Mouse (Mus musculus): Measurements from ENCODE around the gene Pex11b. TPM values are rescaled to one million over a fixed set of nuclear protein-coding genes. Genes with fewer than 3 reads are reported as not detected.

The Pex11b gene
- polyA plus RNA-seq, 1 experiment from 2014 or later: 44.6 TPM

DNA sequence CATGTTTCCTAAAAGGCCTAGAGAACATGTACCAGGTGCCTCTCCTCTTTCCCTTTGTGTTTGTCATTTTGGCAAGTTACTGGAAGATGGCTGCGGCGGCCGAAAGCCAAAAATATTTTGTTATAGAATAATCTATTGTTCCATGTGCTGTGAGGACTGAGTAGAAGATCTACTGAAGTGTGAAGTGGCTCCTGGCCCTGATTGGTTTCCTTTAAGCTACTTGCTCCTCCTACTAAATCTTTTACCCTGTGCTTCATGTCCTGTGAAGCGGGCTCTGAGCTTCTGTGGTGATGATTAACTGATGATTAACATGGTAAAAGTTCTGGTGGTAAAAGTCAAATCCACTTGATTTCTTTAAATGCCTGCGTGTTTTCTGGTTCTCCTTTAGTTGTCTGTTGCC, 31.7 kb downstream of the Pex11b start:
- Histone ChIP-seq H3K4me1 (ENCODE audit: control insufficient read depth, insufficient read depth, low read length) (peaks cover 12% of the 10 kb centered on the region), H3K27me3 (ENCODE audit: control insufficient read depth, insufficient read depth, low read length) (no peaks in the 10 kb centered on the region), H3K27ac (ENCODE audit: low read length) (no peak overlapping the region), H3K9me3 (replicated peaks; ENCODE audit: control insufficient read depth, low read length) (no peaks in the 10 kb centered on the region), H3K4me2 (ENCODE audit: low read depth, low read length) (no peak overlapping the region), H3K9ac (ENCODE audit: low read length) (no peak overlapping the region), H3K4me3 (replicated peaks; ENCODE audit: low read length) (no peak overlapping the region), H3K36me3 (ENCODE audit: control insufficient read depth, insufficient read depth, low read length) (no peaks in the 10 kb centered on the region)
- no peak for ATAC-seq (ENCODE audit: insufficient read depth, low FRiP score)
- 93% methylated on average over 5 of the region's 5 CpGs for WGBS

GRCm38 (mm10) chr3:96667316-96667715, 32.1 kb downstream of the Pex11b start:
- WGBS: 35% methylated on average over 1 of the region's 1 CpGs

GRCm38 (mm10) chr3:96668424-96669067, 33.4 kb downstream of the Pex11b start:
- no peaks in the 10 kb centered on the region for H3K27me3 ChIP-seq (ENCODE audit: control insufficient read depth, insufficient read depth, low read length)

More at GRCm38 (mm10) chr3:96667316-96667715, 32.1 kb downstream of the Pex11b start:
- H3K4me2 ChIP-seq (ENCODE audit: low read depth, low read length): no peak overlapping the region
- H3K36me3 ChIP-seq (ENCODE audit: control insufficient read depth, insufficient read depth, low read length): no peaks in the 10 kb centered on the region
- ATAC-seq (ENCODE audit: insufficient read depth, low FRiP score): no peak
- no peaks in the 10 kb centered on the region for H3K9me3 ChIP-seq (replicated peaks; ENCODE audit: control insufficient read depth, low read length)
- no peak overlapping the region for H3K4me3 ChIP-seq (replicated peaks; ENCODE audit: low read length)
- H3K9ac ChIP-seq (ENCODE audit: low read length): no peak overlapping the region
- no peaks in the 10 kb centered on the region for H3K27me3 ChIP-seq (ENCODE audit: control insufficient read depth, insufficient read depth, low read length)
- H3K4me1 ChIP-seq (ENCODE audit: control insufficient read depth, insufficient read depth, low read length): peaks cover 12% of the 10 kb centered on the region
- no peak overlapping the region for H3K27ac ChIP-seq (ENCODE audit: low read length)

DNA sequence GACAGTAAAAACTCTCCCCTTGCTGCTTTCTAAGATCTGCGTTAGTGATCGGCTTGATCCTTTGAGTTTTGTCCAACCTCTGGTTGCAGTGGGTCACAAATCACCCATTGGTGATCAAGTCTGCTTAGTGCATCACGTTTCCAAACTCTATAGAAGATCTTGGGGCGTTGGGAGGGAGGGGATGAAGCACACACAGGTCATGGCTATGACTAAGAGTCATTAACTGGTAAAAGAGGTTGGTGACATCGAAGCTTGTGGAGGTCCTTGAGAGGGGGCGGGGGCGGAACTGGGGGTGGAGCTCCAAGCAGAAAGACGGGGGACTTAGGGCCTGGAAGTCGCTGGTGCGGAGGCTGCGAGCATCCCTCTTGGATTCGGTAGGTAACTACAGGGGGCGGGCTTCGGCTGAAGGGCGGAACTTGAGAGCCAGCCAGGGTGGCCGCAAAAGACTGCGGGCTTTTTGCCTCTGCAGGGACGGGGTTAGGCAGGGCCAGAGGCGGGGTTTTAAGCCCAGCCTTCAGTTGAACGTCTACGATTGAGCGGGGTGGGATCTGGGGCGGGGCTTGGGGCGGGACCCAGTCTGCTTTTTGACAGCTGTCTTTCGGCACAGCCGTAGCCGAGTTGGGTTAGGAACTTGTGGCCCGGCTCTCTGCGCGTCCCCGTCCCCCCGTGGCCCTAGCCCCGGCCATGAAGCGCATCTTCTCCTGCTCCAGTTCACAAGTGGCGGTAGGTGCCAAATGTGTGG, 34.7 kb downstream of the Pex11b start, which contains the start of gene Ankrd35:
Gene Ankrd35, plus strand, starts transcription at position 405 of the 742 bp plus-strand sequence.
- Histone ChIP-seq H3K36me3 (ENCODE audit: control insufficient read depth, insufficient read depth, low read length) (no peaks in the 10 kb centered on the region), H3K27me3 (ENCODE audit: control insufficient read depth, insufficient read depth, low read length) (no peaks in the 10 kb centered on the region), H3K4me1 (ENCODE audit: control insufficient read depth, insufficient read depth, low read length) (peaks cover 8% of the 10 kb centered on the region; the same call in 1 of the 2 replicates), H3K9me3 (replicated peaks; ENCODE audit: control insufficient read depth, low read length) (no peaks in the 10 kb centered on the region), H3K9ac (ENCODE audit: low read length) (peak within 1 kb of the TSS; percentile 56; the same call in 1 of the 2 replicates), H3K4me2 (ENCODE audit: low read depth, low read length) (peak within 1 kb of the TSS; percentile 82), H3K27ac (ENCODE audit: low read length) (no peak within 1 kb of the TSS), H3K4me3 (replicated peaks; ENCODE audit: low read length) (peak within 1 kb of the TSS; percentile 48)
- 4% methylated on average over 35 of the region's 35 CpGs for whole genome bisulfite sequencing
- peak; percentile 93 for ATAC-seq (ENCODE audit: insufficient read depth, low FRiP score)

More at GRCm38 (mm10) chr3:96668424-96669067, 33.4 kb downstream of the Pex11b start:
- Histone ChIP-seq H3K4me1 (ENCODE audit: control insufficient read depth, insufficient read depth, low read length) (peaks cover 12% of the 10 kb centered on the region), H3K4me2 (ENCODE audit: low read depth, low read length) (no peak overlapping the region), H3K36me3 (ENCODE audit: control insufficient read depth, insufficient read depth, low read length) (no peaks in the 10 kb centered on the region), H3K4me3 (replicated peaks; ENCODE audit: low read length) (no peak overlapping the region), H3K9me3 (replicated peaks; ENCODE audit: control insufficient read depth, low read length) (no peaks in the 10 kb centered on the region), H3K9ac (ENCODE audit: low read length) (no peak overlapping the region), H3K27ac (ENCODE audit: low read length) (no peak overlapping the region)
- WGBS: 93% methylated on average over 5 of the region's 5 CpGs
- no peak for ATAC-seq (ENCODE audit: insufficient read depth, low FRiP score)

- Histone ChIP-seq H3K4me3 (replicated peaks; ENCODE audit: low read length) (no peak overlapping the region), H3K27me3 (ENCODE audit: control insufficient read depth, insufficient read depth, low read length) (no peaks in the 10 kb centered on the region), H3K9ac (ENCODE audit: low read length) (no peak overlapping the region), H3K27ac (ENCODE audit: low read length) (no peak overlapping the region), H3K9me3 (replicated peaks; ENCODE audit: control insufficient read depth, low read length) (no peaks in the 10 kb centered on the region), H3K4me1 (ENCODE audit: control insufficient read depth, insufficient read depth, low read length) (peaks cover 8% of the 10 kb centered on the region; the same call in 1 of the 2 replicates), H3K4me2 (ENCODE audit: low read depth, low read length) (no peak overlapping the region), H3K36me3 (ENCODE audit: control insufficient read depth, insufficient read depth, low read length) (no peaks in the 10 kb centered on the region)
- ATAC-seq (ENCODE audit: insufficient read depth, low FRiP score): no peak
- 92% methylated on average over 5 of the region's 5 CpGs for WGBS
Observed at GRCm38 (mm10) chr3:96671519-96671918, 36.3 kb downstream of the Pex11b start.

GRCm38 (mm10) chr3:96673514-96673913, 38.3 kb downstream of the Pex11b start:
- H3K27ac ChIP-seq (ENCODE audit: low read length): no peak overlapping the region
- H3K4me1 ChIP-seq (ENCODE audit: control insufficient read depth, insufficient read depth, low read length): peaks cover 8% of the 10 kb centered on the region; the same call in 1 of the 2 replicates
- H3K4me3 ChIP-seq (replicated peaks; ENCODE audit: low read length): no peak overlapping the region
- no peak overlapping the region for H3K4me2 ChIP-seq (ENCODE audit: low read depth, low read length)
- H3K9ac ChIP-seq (ENCODE audit: low read length): no peak overlapping the region
- no peak for ATAC-seq (ENCODE audit: insufficient read depth, low FRiP score)
- WGBS: 80% methylated on average over 4 of the region's 4 CpGs
- H3K36me3 ChIP-seq (ENCODE audit: control insufficient read depth, insufficient read depth, low read length): no peaks in the 10 kb centered on the region
- H3K9me3 ChIP-seq (replicated peaks; ENCODE audit: control insufficient read depth, low read length): no peaks in the 10 kb centered on the region
- no peaks in the 10 kb centered on the region for H3K27me3 ChIP-seq (ENCODE audit: control insufficient read depth, insufficient read depth, low read length)

DNA sequence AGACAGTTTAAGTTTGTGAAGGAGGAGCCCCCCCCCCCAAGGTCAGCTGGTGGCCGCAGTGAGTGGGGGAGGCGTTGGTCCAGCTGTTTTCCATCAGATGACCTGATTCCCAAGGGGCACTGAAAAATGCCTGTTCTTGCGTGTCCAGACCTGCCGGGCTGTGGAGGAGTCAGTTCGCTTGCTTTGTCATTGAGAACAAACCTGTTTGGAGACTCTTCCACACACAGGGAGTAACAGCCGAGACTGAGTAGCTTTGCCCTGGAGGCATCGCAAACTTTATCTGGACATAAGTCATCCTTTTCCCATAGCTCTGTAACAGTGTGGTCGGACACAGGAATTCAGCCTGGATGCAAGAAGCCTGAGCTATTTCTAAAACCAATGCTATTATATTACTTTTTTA, 39.3 kb downstream of the Pex11b start:
- 30% methylated on average over 8 of the region's 8 CpGs for WGBS
- H3K4me3 ChIP-seq (replicated peaks; ENCODE audit: low read length): no peak overlapping the region
- no peak overlapping the region for H3K9ac ChIP-seq (ENCODE audit: low read length)
- no peaks in the 10 kb centered on the region for H3K36me3 ChIP-seq (ENCODE audit: control insufficient read depth, insufficient read depth, low read length)
- peaks cover 12% of the 10 kb centered on the region; the same call in 1 of the 2 replicates for H3K4me1 ChIP-seq (ENCODE audit: control insufficient read depth, insufficient read depth, low read length)
- H3K9me3 ChIP-seq (replicated peaks; ENCODE audit: control insufficient read depth, low read length): no peaks in the 10 kb centered on the region
- H3K27ac ChIP-seq (ENCODE audit: low read length): peak overlapping the region; percentile 89
- no peak overlapping the region for H3K4me2 ChIP-seq (ENCODE audit: low read depth, low read length)
- ATAC-seq (ENCODE audit: insufficient read depth, low FRiP score): no peak
- H3K27me3 ChIP-seq (ENCODE audit: control insufficient read depth, insufficient read depth, low read length): no peaks in the 10 kb centered on the region

DNA sequence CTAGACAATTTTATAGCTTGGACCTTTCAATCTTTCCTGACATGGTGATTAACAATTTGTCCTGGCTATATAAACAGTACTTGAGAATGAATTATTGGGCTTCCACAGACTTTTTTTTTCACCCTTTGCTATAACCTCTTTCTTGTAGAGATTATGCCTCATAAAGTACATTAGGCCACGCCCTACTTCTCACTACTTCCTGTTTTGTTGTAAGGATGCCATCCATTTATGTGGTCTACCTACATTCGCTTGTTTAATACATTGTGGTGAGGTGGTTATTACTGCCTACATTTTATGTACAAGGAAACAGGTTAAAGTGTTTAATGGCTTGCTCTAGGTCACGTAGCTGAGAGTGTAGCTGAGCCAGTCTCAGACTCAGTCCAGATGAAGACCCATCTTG, 40.0 kb downstream of the Pex11b start:
- peak overlapping the region; percentile 89 for H3K27ac ChIP-seq (ENCODE audit: low read length)
- H3K9me3 ChIP-seq (replicated peaks; ENCODE audit: control insufficient read depth, low read length): no peaks in the 10 kb centered on the region

DNA sequence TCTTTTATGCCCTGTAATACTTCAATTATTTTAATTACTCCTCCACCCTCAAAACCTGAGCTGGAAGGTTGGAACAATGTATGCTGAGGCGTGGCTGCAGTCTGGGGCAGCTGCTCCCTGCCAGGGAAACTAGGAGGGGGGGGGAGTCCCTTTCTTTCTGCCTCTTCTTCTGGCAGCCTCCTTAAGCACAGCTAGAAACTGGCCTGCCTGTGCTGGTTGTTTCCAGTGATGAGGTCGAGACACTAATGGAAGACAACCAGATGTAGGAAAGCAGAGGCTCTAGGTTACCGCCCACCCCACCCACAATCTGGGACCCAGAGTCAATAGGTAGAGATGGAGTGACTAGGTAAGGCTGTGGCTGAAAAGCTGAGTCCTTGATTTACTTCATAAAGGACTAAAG, 40.5 kb downstream of the Pex11b start:
- H3K4me2 ChIP-seq (ENCODE audit: low read depth, low read length): no peak overlapping the region
- H3K4me1 ChIP-seq (ENCODE audit: control insufficient read depth, insufficient read depth, low read length): peaks cover 7% of the 10 kb centered on the region; the same call in 1 of the 2 replicates
- peak; percentile 24; the same call in 1 of the 2 replicates for ATAC-seq (ENCODE audit: insufficient read depth, low FRiP score)
- 53% methylated on average over 3 of the region's 3 CpGs for WGBS
- H3K9me3 ChIP-seq (replicated peaks; ENCODE audit: control insufficient read depth, low read length): no peaks in the 10 kb centered on the region
- no peak overlapping the region for H3K9ac ChIP-seq (ENCODE audit: low read length)
- no peaks in the 10 kb centered on the region for H3K27me3 ChIP-seq (ENCODE audit: control insufficient read depth, insufficient read depth, low read length)
- H3K4me3 ChIP-seq (replicated peaks; ENCODE audit: low read length): no peak overlapping the region
- no peaks in the 10 kb centered on the region for H3K36me3 ChIP-seq (ENCODE audit: control insufficient read depth, insufficient read depth, low read length)
- H3K27ac ChIP-seq (ENCODE audit: low read length): peak overlapping the region; percentile 89; the same call in 1 of the 2 replicates

More for the DNA sequence above, 40.0 kb downstream of the Pex11b start:
- Histone ChIP-seq H3K36me3 (ENCODE audit: control insufficient read depth, insufficient read depth, low read length) (no peaks in the 10 kb centered on the region), H3K4me2 (ENCODE audit: low read depth, low read length) (no peak overlapping the region), H3K9ac (ENCODE audit: low read length) (no peak overlapping the region), H3K4me3 (replicated peaks; ENCODE audit: low read length) (no peak overlapping the region), H3K4me1 (ENCODE audit: control insufficient read depth, insufficient read depth, low read length) (peaks cover 12% of the 10 kb centered on the region; the same call in 1 of the 2 replicates), H3K27me3 (ENCODE audit: control insufficient read depth, insufficient read depth, low read length) (no peaks in the 10 kb centered on the region)
- no peak for ATAC-seq (ENCODE audit: insufficient read depth, low FRiP score)
- 76% methylated on average over 3 of the region's 3 CpGs for WGBS
